Mouse (Mus musculus) hindbrain, embryonic 16.5 days (tissue): ENCODE measurements at regions not wholly inside any gene's neighbourhood (a gene's known extent, or its start where the extent isn't known, plus 50 kb on each side); places are given as distances from the start of the nearest gene placed in this dataset.

Source experiments
- ATAC-seq: fragments of 200-750 bp; cut with Nextera tagmentation; 2 replicates; pipeline ENCODE4 v1.8.0; 2017; ENCODE audit warnings: moderate TSS enrichment, moderate library complexity
- H3K27ac ChIP-seq: fragments of 300-500 bp; sonication (generic); 2 replicates; pipeline ENCODE4 v1.5.1; 2014; ENCODE audit warnings: low read depth, mild to moderate bottlenecking, control low read depth, low read length, moderate library complexity
- H3K27me3 ChIP-seq: fragments of 300-500 bp; sonication (generic); replicated peaks from 2 replicates; pipeline ENCODE4 v1.6.1; 2014; ENCODE audit warnings: low read length; ENCODE audit not compliant: control insufficient read depth, insufficient read depth
- H3K36me3 ChIP-seq: fragments of 300-500 bp; sonication (generic); 2 replicates; pipeline ENCODE4 v1.6.1; 2014; ENCODE audit warnings: mild to moderate bottlenecking, low read length, moderate library complexity, mixed read lengths; ENCODE audit not compliant: control insufficient read depth, insufficient read depth
- H3K4me1 ChIP-seq: fragments of 300-500 bp; sonication (generic); 2 replicates; pipeline ENCODE4 v1.6.1; 2014; ENCODE audit warnings: low read depth, low read length; ENCODE audit not compliant: control insufficient read depth, insufficient read depth
- H3K4me2 ChIP-seq: fragments of 300-500 bp; sonication (generic); 2 replicates; pipeline ENCODE4 v1.6.1; 2014; ENCODE audit warnings: mild to moderate bottlenecking, low read length, control low read depth, moderate library complexity
- H3K4me3 ChIP-seq: fragments of 300-500 bp; sonication (generic); 2 replicates; pipeline ENCODE4 v1.5.1; 2014; ENCODE audit warnings: mild to moderate bottlenecking, low read length, control low read depth, moderate library complexity
- H3K9ac ChIP-seq: fragments of 300-500 bp; sonication (generic); 2 replicates; pipeline ENCODE4 v1.6.1; 2014; ENCODE audit warnings: low read depth, mild to moderate bottlenecking, control low read depth, low read length, moderate library complexity
- H3K9me3 ChIP-seq: fragments of 300-500 bp; sonication (generic); 2 replicates; pipeline ENCODE4 v1.6.1; 2014; ENCODE audit warnings: mild to moderate bottlenecking, low read length, moderate library complexity; ENCODE audit not compliant: control insufficient read depth
- WGBS: fragments of 180-500 bp; shearing (Covaris S2); extraction: QIAGEN DNeasy Blood & Tissue Kit; methylation state at CpG from one replicate; pipeline ENCODE4 v1.1.7; 2014; 5-methylcytosine and 5-hydroxymethylcytosine counted together

DNA sequence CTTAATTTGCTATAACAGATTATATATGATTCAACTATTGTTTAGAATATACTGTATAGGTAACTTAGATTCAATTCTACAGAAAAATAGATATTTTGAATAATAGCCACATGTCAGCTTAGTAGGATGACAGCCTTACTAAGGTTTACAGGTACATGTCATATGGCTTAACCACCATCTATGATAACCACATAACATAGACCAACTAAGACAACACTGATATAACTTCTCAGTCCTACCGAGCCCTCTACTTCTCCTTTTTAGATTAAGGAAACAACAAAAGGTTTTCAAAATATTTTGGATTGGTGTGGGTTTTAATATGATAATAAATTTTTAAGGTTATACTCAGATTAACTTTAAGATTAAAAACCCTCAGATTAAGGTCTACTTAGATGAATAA lies 977.4 kb downstream of the 4930447A16Rik start:
- WGBS: 89% methylated on average over 1 of the region's 1 CpGs
- H3K27me3 ChIP-seq: no peaks in the 10 kb centered on the region
- no peak overlapping the region for H3K27ac ChIP-seq
- no peak overlapping the region for H3K4me2 ChIP-seq
- ATAC-seq: no peak
- no peak overlapping the region for H3K9ac ChIP-seq
- no peaks in the 10 kb centered on the region for H3K9me3 ChIP-seq
- H3K4me3 ChIP-seq: no peak overlapping the region
- H3K36me3 ChIP-seq: no peaks in the 10 kb centered on the region
- no peaks in the 10 kb centered on the region for H3K4me1 ChIP-seq

DNA sequence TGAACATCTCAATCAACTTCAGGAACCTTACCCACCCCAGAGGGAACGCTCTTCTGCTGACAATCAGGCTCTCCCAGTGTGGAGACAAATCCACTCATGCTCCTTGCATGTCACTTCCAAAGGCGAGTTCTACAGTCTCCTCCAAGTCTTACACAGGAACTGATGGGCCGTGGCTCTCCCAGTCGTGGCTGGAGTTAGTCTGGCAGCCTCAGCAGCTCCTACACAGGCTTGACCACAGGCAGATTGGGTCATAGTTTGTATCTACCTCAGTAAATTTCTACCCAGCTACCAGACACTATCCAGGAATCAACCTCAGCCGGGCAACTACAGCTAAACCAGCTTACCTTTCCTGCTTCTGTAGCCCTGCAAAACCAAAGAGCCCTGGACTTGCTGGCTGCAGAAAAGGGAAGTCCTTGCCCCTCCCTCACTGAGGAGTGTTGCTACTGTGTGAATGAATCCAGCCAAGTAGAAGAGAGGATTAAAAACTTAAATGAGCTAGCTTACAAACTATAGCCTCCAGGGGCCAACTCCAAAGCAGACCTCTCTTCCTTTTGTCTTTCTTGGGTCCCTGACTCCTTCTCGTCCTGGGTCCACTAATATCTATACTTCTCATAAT lies 978.5 kb downstream of the 4930447A16Rik start:
- Histone ChIP-seq H3K9me3 (no peaks in the 10 kb centered on the region), H3K36me3 (no peaks in the 10 kb centered on the region), H3K4me1 (no peaks in the 10 kb centered on the region), H3K4me3 (no peak overlapping the region), H3K4me2 (no peak overlapping the region), H3K27ac (no peak overlapping the region), H3K9ac (no peak overlapping the region), H3K27me3 (no peaks in the 10 kb centered on the region)
- no peak for ATAC-seq
- 76% methylated on average over 6 of the region's 6 CpGs for WGBS

DNA sequence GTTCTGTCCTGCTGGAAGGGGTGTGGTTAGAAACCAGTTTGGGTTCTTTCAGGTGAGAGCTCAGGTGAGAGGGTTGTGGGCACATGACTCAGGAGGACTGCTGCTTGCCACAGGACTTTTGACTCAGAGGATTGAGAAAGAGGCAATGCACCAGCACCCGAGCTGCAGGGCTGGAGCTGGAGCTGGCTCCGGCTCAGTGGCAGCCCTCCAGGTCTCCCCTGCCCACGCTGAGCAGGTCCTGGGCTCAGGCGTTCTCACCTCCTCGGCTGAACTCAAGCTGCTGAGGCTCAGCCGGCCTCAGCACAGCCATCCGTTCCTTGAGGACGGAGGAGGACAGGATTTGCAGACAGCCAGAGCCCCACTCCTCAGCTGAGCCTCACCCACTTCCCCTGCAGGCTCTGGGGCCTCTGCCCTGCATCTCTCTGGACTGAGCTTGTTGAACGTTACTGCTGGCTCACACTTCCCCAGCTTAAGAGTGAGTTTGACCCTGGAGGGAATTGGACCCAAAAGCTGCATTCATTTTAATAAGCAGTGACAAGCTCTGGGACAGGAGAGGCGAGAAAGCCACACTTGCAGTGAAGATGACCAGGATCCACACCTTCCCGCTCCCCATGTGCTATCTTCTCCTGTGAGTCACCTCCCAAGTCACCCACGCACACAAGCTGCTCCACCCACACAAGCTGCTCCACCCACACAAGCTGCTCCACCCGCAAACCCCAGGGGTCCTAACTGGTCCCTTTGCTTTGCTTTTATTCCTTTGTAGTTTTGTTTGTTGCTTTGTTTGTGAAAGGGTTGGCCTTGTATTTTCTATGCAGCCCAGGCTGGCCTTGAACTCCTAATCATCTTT lies 981.0 kb downstream of the 4930447A16Rik start:
- H3K27ac ChIP-seq: no peak overlapping the region
- no peak overlapping the region for H3K4me3 ChIP-seq
- H3K27me3 ChIP-seq: no peaks in the 10 kb centered on the region
- no peaks in the 10 kb centered on the region for H3K36me3 ChIP-seq
- no peaks in the 10 kb centered on the region for H3K9me3 ChIP-seq
- H3K4me1 ChIP-seq: no peaks in the 10 kb centered on the region
- peak overlapping the region; percentile 30; the same call in 1 of the 2 replicates for H3K9ac ChIP-seq
- no peak overlapping the region for H3K4me2 ChIP-seq
- WGBS: 56% methylated on average over 13 of the region's 13 CpGs
- ATAC-seq: no peak

DNA sequence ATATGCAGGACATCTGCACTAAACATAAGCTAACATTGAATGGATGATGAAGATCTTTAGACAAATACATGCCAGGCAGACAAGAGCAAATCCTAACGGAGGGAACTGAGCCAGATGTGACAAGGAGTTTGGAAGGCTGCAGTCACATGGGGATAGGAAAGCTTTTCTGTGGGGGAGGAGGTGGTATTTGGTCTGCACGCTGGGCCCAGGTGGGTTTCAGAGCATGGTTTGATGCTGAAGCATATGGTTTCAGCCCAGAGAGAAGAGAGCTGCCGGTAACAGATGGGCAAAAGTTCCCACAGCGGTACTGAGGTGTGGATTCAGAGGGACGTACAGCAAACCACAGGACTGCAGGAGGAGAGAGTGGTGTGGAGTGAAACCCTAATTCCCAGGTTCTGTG lies 982.1 kb downstream of the 4930447A16Rik start:
- Histone ChIP-seq H3K9ac (no peak overlapping the region), H3K4me2 (no peak overlapping the region), H3K36me3 (no peaks in the 10 kb centered on the region), H3K4me3 (no peak overlapping the region), H3K27me3 (no peaks in the 10 kb centered on the region), H3K9me3 (no peaks in the 10 kb centered on the region), H3K4me1 (no peaks in the 10 kb centered on the region), H3K27ac (no peak overlapping the region)
- 57% methylated on average over 5 of the region's 5 CpGs for WGBS
- ATAC-seq: no peak

DNA sequence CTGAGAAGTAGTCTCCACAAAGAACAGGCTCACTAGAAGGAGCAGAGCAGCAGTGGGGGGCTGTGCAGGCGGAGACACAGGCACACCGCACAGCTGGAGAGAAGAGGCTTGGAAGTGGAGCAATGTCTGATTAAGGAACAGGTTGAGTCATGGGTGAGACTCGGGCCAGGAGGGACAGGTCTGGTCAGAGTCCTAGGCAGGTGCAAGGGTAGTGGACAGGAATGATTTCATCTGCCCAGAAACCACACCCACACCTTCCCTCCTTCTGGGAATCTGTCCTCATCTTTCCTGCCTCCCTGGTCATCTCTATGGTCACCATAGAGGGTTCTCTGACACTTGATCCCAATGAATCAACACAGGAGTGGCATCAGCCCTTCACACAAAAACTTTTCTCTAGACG lies 983.8 kb downstream of the 4930447A16Rik start:
- ATAC-seq: no peak
- Histone ChIP-seq H3K9me3 (no peaks in the 10 kb centered on the region), H3K4me1 (no peaks in the 10 kb centered on the region), H3K36me3 (no peaks in the 10 kb centered on the region), H3K9ac (no peak overlapping the region), H3K27ac (no peak overlapping the region), H3K27me3 (no peaks in the 10 kb centered on the region), H3K4me3 (no peak overlapping the region), H3K4me2 (no peak overlapping the region)
- WGBS: 88% methylated on average over 4 of the region's 4 CpGs

DNA sequence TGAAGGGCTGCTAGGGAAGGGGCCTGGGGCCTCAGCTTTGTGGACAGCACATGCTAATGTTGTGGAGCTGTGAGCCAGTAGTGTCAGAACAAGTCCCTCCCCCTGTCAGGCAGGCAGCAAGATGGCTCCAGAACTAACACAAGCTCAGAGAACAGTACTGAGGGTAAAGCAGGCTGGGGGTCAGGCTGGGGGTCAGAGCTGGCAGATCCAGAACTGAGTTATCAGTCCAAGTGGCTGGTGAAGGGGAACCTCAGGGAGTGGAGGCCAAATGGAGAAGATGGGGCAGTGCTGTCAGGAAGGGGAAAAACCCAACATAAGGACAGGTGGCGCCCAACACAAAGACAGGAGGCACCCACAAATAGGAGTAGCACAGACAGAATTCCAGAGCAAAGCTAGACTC lies 985.1 kb downstream of the 4930447A16Rik start:
- no peaks in the 10 kb centered on the region for H3K36me3 ChIP-seq
- no peak overlapping the region for H3K4me2 ChIP-seq
- no peak overlapping the region for H3K9ac ChIP-seq
- no peak overlapping the region for H3K4me3 ChIP-seq
- H3K27ac ChIP-seq: no peak overlapping the region
- no peaks in the 10 kb centered on the region for H3K9me3 ChIP-seq
- no peaks in the 10 kb centered on the region for H3K4me1 ChIP-seq
- WGBS: 94% methylated on average over 1 of the region's 1 CpGs
- no peaks in the 10 kb centered on the region for H3K27me3 ChIP-seq
- no peak for ATAC-seq

DNA sequence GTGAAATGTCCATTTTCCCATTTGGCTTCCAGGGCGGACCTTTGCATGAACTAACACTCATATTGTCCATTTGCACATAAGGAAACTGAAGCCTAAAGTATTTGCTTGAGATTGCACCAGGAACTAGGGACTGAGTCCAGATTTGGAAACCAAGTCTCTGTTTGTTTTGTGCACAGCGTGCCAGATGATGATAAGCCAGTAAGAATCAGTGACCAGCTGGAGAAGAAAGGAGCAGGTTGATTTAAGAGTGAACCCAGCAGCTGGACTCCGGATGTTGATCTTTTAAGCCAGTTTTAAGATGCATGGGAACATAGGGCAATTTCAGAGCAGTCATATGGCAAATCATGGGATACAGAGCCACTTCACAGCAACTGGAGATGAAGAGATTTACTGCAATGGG lies 987.1 kb downstream of the 4930447A16Rik start:
- WGBS: 84% methylated on average over 3 of the region's 3 CpGs
- no peaks in the 10 kb centered on the region for H3K9me3 ChIP-seq
- no peak overlapping the region for H3K4me2 ChIP-seq
- no peaks in the 10 kb centered on the region for H3K27me3 ChIP-seq
- H3K4me1 ChIP-seq: no peaks in the 10 kb centered on the region
- H3K36me3 ChIP-seq: no peaks in the 10 kb centered on the region
- no peak for ATAC-seq
- H3K27ac ChIP-seq: no peak overlapping the region
- no peak overlapping the region for H3K9ac ChIP-seq
- H3K4me3 ChIP-seq: no peak overlapping the region

DNA sequence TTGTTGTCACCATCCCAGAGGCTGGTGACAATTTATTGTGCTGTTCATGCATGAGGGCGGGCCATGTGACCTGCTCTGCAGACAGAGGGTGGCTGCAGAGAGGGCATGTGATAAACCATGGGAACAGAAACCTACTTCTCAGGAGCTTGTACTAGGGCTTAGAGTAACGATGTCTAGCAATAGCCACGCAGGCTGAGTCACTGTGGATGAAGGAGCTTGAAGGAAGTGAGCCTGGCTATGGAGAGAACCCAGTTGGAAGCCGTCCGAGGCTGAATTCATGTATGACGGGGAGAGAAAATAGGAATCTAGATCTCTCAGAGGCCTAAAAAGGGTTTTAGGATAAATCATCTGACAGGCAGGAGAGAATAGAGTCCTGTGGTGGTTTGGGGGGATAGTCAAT lies 988.0 kb downstream of the 4930447A16Rik start:
- Histone ChIP-seq H3K27ac (no peak overlapping the region), H3K4me1 (no peaks in the 10 kb centered on the region), H3K36me3 (no peaks in the 10 kb centered on the region), H3K27me3 (no peaks in the 10 kb centered on the region), H3K4me3 (no peak overlapping the region), H3K9ac (no peak overlapping the region), H3K9me3 (no peaks in the 10 kb centered on the region), H3K4me2 (no peak overlapping the region)
- WGBS: 88% methylated on average over 6 of the region's 6 CpGs
- no peak for ATAC-seq

DNA sequence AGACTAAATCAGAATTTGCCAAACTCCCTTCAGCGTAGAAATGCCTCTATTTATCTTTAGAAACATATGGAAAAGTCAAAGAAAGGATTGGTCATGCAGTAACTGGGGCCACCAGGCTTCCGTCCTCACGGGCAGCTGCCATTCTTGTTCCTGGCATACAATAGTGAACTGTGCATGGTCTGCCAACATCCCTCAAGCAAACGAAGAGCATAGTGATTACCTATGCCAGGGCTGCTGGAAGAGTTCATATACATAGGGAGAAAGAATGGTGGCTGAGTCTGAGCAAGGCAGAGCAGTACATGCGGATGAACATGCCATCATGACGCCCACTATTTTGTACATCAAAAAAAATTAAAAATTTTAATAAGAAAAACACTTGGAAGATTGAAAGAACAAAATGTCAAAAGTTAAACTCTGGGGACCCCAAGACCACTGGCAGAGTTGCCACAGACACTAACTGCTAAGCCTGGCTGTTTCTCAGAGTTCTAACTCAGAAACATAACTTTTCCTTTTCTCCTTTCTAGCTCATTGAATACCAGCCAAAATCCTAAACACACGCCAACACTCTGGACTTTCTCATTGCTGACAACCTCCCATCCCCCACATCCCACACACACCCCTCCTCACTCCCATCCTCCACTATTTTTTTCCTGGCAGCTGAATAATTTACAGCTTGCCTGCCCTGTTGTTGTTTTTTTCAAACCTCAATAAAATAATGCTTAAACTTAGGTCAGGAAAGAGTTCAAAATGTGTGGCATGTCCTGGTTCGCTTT lies 989.1 kb downstream of the 4930447A16Rik start:
- no peak for ATAC-seq
- no peaks in the 10 kb centered on the region for H3K4me1 ChIP-seq
- 68% methylated on average over 8 of the region's 8 CpGs for WGBS

More for the DNA sequence above, 989.1 kb downstream of the 4930447A16Rik start:
- no peak overlapping the region for H3K4me2 ChIP-seq
- H3K9me3 ChIP-seq: no peaks in the 10 kb centered on the region
- H3K27me3 ChIP-seq: no peaks in the 10 kb centered on the region
- no peak overlapping the region for H3K27ac ChIP-seq
- H3K36me3 ChIP-seq: no peaks in the 10 kb centered on the region
- no peak overlapping the region for H3K4me3 ChIP-seq
- H3K9ac ChIP-seq: no peak overlapping the region
